Mouse (Mus musculus): ENCODE data around the gene Trub2. TPM values are rescaled to one million over a fixed set of nuclear protein-coding genes. Genes with fewer than 3 reads are reported as not detected.

Gene Trub2
- total and polyA plus RNA-seq, 3 experiments: 32.6 to 41.4 (median 39.0) TPM

DNA sequence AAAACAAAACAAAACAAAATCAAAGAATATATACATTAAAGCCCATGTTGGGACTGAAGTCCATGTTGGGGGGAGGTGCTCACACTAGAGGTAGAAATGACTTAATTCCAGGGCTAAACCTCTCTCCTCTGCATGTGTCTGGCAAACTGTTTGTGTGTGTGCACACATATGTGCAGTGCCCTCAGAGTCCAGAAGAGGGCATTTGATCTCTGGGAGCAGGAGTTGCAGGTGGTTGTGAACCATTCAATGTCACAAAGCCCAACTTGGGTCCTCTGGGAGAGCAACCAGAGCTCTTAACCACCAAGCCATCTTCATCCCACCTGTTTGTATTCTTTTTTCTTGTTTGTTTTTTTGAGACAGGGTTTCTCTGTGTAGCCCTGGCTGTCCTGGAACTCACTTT, 18.1 kb downstream of the Trub2 start:
- dilution Hi-C loops (cut with MboI; ENCODE audit: extremely low pct_ligation_motif_present, extremely low pct_unique_long_range_greater_than_20kb, low sequenced_read_pairs): no loop called here
- Histone ChIP-seq H3K27me3 (replicated peaks) (no peaks in the 10 kb centered on the region), H3K27ac (ENCODE audit: insufficient read depth, low read depth) (no peak overlapping the region), H3K4me1 (ENCODE audit: control insufficient read depth in 1 of 2, insufficient read depth in 2 of 2) (no peaks in the 10 kb centered on the region), H3K79me2 (replicated peaks; ENCODE audit: control insufficient read depth, extremely low read depth, insufficient read depth, poor library complexity, severe bottlenecking) (no peaks in the 10 kb centered on the region), H3K9me3 (replicated peaks; ENCODE audit: low read length) (peaks cover 13% of the 10 kb centered on the region), H3K4me2 (ENCODE audit: insufficient read depth, low read depth, poor library complexity, severe bottlenecking) (no peak overlapping the region), H3K9ac (ENCODE audit: insufficient read depth, low read depth) (no peak overlapping the region), H3K36me3 (replicated peaks in 1 of 2; ENCODE audit: control insufficient read depth in 1 of 2, insufficient read depth in 1 of 2, low read length in 1 of 2) (peaks cover 0 to 34% of the 10 kb centered on the region in 2 experiments), H3K4me3 (replicated peaks in 1 of 3; ENCODE audit: low read depth in 2 of 3, low read length in 2 of 3, poor library complexity in 1 of 3) (no peak overlapping the region)
- peak in 1 of 2 experiments; percentile 27; a peak in 2 of 4 replicates for TF ChIP-seq CTCF (conservative IDR thresholded peaks at IDR 0.05 in 1 of 2, IDR thresholded peaks at IDR 0.05 in 1 of 2; ENCODE audit: low read depth in 2 of 2, low read length in 2 of 2)
- no peak for TF ChIP-seq PAX5 (IDR thresholded peaks at IDR 0.05; ENCODE audit: low read length)
- in situ Hi-C loops (cut with MboI; ENCODE audit: low pct_ligation_motif_present, low pct_unique_long_range_greater_than_20kb, low sequenced_read_pairs): no loop called here
- DNase-seq (ENCODE audit: extremely low read depth): no peak

GRCm38 (mm10) chr2:29768901-29769300, 19.4 kb downstream of the Trub2 start:
- Histone ChIP-seq H3K27me3 (replicated peaks) (peaks cover 3% of the 10 kb centered on the region), H3K27ac (ENCODE audit: insufficient read depth, low read depth) (no peak overlapping the region), H3K9me3 (replicated peaks; ENCODE audit: low read length) (peaks cover 13% of the 10 kb centered on the region), H3K79me2 (replicated peaks; ENCODE audit: control insufficient read depth, extremely low read depth, insufficient read depth, poor library complexity, severe bottlenecking) (no peaks in the 10 kb centered on the region), H3K4me2 (ENCODE audit: insufficient read depth, low read depth, poor library complexity, severe bottlenecking) (no peak overlapping the region), H3K4me3 (replicated peaks in 1 of 3; ENCODE audit: low read depth in 2 of 3, low read length in 2 of 3, poor library complexity in 1 of 3) (no peak overlapping the region), H3K9ac (ENCODE audit: insufficient read depth, low read depth) (no peak overlapping the region), H3K4me1 (ENCODE audit: control insufficient read depth in 1 of 2, insufficient read depth in 2 of 2) (no peaks in the 10 kb centered on the region), H3K36me3 (replicated peaks in 1 of 2; ENCODE audit: control insufficient read depth in 1 of 2, insufficient read depth in 1 of 2, low read length in 1 of 2) (peaks cover 0 to 25% of the 10 kb centered on the region in 2 experiments)
- TF ChIP-seq MXI1 (IDR thresholded peaks at IDR 0.05; ENCODE audit: low read depth, low read length) (no peak), PAX5 (IDR thresholded peaks at IDR 0.05; ENCODE audit: low read length) (no peak), RCOR1 (conservative IDR thresholded peaks at IDR 0.05; ENCODE audit: low read depth, low read length) (no peak), UBTF (IDR thresholded peaks at IDR 0.05; ENCODE audit: low read depth, low read length) (no peak), JUN (IDR thresholded peaks at IDR 0.05; ENCODE audit: insufficient read depth, low read depth, low read length) (no peak), MYC (IDR thresholded peaks at IDR 0.05; ENCODE audit: low read depth, low read length) (no peak), BHLHE40 (IDR thresholded peaks at IDR 0.05; ENCODE audit: low read depth, low read length) (no peak), CHD1 (IDR thresholded peaks at IDR 0.05; ENCODE audit: low read depth, low read length) (no peak), POLR2AphosphoS2 (IDR thresholded peaks at IDR 0.05; ENCODE audit: low read depth, low read length) (no peak), E2F4 (IDR thresholded peaks at IDR 0.05; ENCODE audit: insufficient replicate concordance, low read depth, low read length) (no peak), CTCF (conservative IDR thresholded peaks at IDR 0.05 in 1 of 2, IDR thresholded peaks at IDR 0.05 in 1 of 2; ENCODE audit: low read depth in 2 of 2, low read length in 2 of 2) (no peak), ZNF384 (IDR thresholded peaks at IDR 0.05; ENCODE audit: low read depth, low read length) (no peak), ELF1 (IDR thresholded peaks at IDR 0.05; ENCODE audit: low read depth, low read length) (no peak)
- in situ Hi-C loops (cut with MboI; ENCODE audit: low pct_ligation_motif_present, low pct_unique_long_range_greater_than_20kb, low sequenced_read_pairs) (loop anchor here (10.0 kb wide), 2 partner anchors 96 to 156 kb away; partner anchors contain the start of gene Cercam), dilution Hi-C loops (cut with MboI; ENCODE audit: extremely low pct_ligation_motif_present, extremely low pct_unique_long_range_greater_than_20kb, low sequenced_read_pairs) (no loop called here)
- no peak for DNase-seq (ENCODE audit: extremely low read depth)
